Mouse (Mus musculus) hindbrain, embryonic 10.5 days (tissue): Measurements from ENCODE around the gene Slc22a8. TPM values are rescaled to one million over a fixed set of nuclear protein-coding genes. Genes with fewer than 3 reads are reported as not detected.

Source experiments
- DNase-seq: peaks from one replicate; pipeline ENCODE4 v3.0.0-alpha.2; 2017; ENCODE audit warnings: low spot score
- H3K27ac ChIP-seq: fragments of 300-500 bp; sonication (generic); 2 replicates; pipeline ENCODE4 v1.5.1; 2016; ENCODE audit warnings: mild to moderate bottlenecking, moderate library complexity
- H3K27me3 ChIP-seq: fragments of 300-500 bp; sonication (generic); 2 replicates; pipeline ENCODE4 v1.6.1; 2016; ENCODE audit warnings: mild to moderate bottlenecking; ENCODE audit not compliant: poor library complexity, insufficient read depth, severe bottlenecking
- H3K36me3 ChIP-seq: fragments of 300-500 bp; sonication (generic); 2 replicates; pipeline ENCODE4 v1.6.1; 2016; ENCODE audit warnings: mild to moderate bottlenecking, moderate library complexity
- H3K4me1 ChIP-seq: fragments of 300-500 bp; sonication (generic); replicated peaks from 2 replicates; pipeline ENCODE4 v1.6.1; 2016; ENCODE audit warnings: mild to moderate bottlenecking
- H3K4me3 ChIP-seq: fragments of 300-500 bp; sonication (generic); 2 replicates; pipeline ENCODE4 v1.5.1; 2016; ENCODE audit warnings: mild to moderate bottlenecking, moderate library complexity
- H3K9me3 ChIP-seq: fragments of 300-500 bp; sonication (generic); 2 replicates; pipeline ENCODE4 v1.6.1; 2016; ENCODE audit warnings: mild to moderate bottlenecking, moderate library complexity
- WGBS: fragments of 180-500 bp; shearing (Covaris S2); methylation state at CpG from one replicate; pipeline ENCODE4 v1.1.7; 2016; 5-methylcytosine and 5-hydroxymethylcytosine counted together
- polyA plus RNA-seq: library from polyadenylated mRNA; unstranded; fragments of >200 nt; fragmentation: Nextera tagmentation; extraction: Ambion mirVana; gene quantifications from 2 replicates; pipeline ENCODE4 v1.2.1, GENCODE M21; 2016

The Slc22a8 gene
- polyA plus RNA-seq, 1 experiment from 2014 or later: 0.21 TPM

DNA sequence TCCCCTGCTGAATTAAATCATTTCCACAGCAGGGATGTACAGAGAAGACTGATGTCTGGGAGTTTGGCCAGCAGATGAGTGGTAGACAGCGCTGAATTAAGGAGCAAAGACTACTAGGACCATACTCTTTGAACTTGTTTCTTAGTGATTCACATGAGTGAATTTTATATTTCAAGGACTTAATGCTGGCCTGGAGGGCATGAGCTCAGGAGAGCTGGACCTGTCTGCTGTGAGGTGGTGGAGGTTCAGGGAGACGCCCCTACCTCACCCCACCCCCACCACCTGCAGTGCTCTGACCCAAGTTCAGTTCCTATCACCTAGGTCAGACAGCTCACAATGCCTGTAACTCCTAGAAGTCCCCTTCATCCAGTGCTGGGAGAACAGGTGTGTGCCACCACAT lies 55.3 kb downstream of the Slc22a8 start:
- no peak for DNase-seq
- Histone ChIP-seq H3K36me3 (no peaks in the 10 kb centered on the region), H3K4me3 (no peak overlapping the region), H3K9me3 (no peaks in the 10 kb centered on the region), H3K27ac (no peak overlapping the region), H3K27me3 (no peaks in the 10 kb centered on the region), H3K4me1 (0 out of 2 replicates have a peak, but pooled peaks cover 7% of the 10 kb centered on the region)
- 78% methylated on average over 2 of the region's 2 CpGs for WGBS

GRCm38 (mm10) chr19:8655833-8656232 lies 64.8 kb downstream of the Slc22a8 start:
- H3K9me3 ChIP-seq: no peaks in the 10 kb centered on the region
- no peak overlapping the region for H3K4me3 ChIP-seq
- DNase-seq: no peak
- no peaks in the 10 kb centered on the region for H3K36me3 ChIP-seq
- no peak overlapping the region for H3K27ac ChIP-seq
- peaks cover 4% of the 10 kb centered on the region; the same call in 1 of the 2 replicates for H3K4me1 ChIP-seq
- peaks cover 4% of the 10 kb centered on the region for H3K27me3 ChIP-seq

GRCm38 (mm10) chr19:8656341-8656740 lies 65.3 kb downstream of the Slc22a8 start:
- Histone ChIP-seq H3K36me3 (no peaks in the 10 kb centered on the region), H3K4me3 (no peak overlapping the region), H3K9me3 (no peaks in the 10 kb centered on the region), H3K4me1 (peaks cover 4% of the 10 kb centered on the region; the same call in 1 of the 2 replicates), H3K27me3 (peaks cover 9% of the 10 kb centered on the region), H3K27ac (no peak overlapping the region)
- no peak for DNase-seq
- WGBS: 68% methylated on average over 4 of the region's 4 CpGs

Other genes starting within 250 kb of the Slc22a8 start
- not detected in 2 replicates for gene Slc22a30, start 186.1 kb upstream of the Slc22a8 start, polyA plus RNA-seq
- 0.14 and 0.16 TPM in 2 replicates for gene Slc22a6, start 26.8 kb downstream of the Slc22a8 start, polyA plus RNA-seq
- gene Chrm1, start 72.5 kb downstream of the Slc22a8 start, polyA plus RNA-seq: 0.05 TPM in 2 replicates
- gene Slc3a2, start 132.1 kb downstream of the Slc22a8 start, polyA plus RNA-seq: 128 and 146 TPM in 2 replicates
- gene Wdr74, start 144.6 kb downstream of the Slc22a8 start, polyA plus RNA-seq: 112 and 115 TPM in 2 replicates
- gene 1700092M07Rik, start 149.5 kb downstream of the Slc22a8 start, polyA plus RNA-seq: 2.8 and 2.9 TPM in 2 replicates
- gene Stx5a, start 150.2 kb downstream of the Slc22a8 start, polyA plus RNA-seq: 95.6 and 106 TPM in 2 replicates
- 233 and 249 TPM in 2 replicates for gene Nxf1, start 165.8 kb downstream of the Slc22a8 start, polyA plus RNA-seq
- 185 and 220 TPM in 2 replicates for gene Tmem223, start 179.7 kb downstream of the Slc22a8 start, polyA plus RNA-seq
- gene Tmem179b, start 183.2 kb downstream of the Slc22a8 start, polyA plus RNA-seq: 51.7 and 54.4 TPM in 2 replicates
- gene Taf6l, start 195.2 kb downstream of the Slc22a8 start, polyA plus RNA-seq: 43.8 and 44.2 TPM in 2 replicates
- 189 and 194 TPM in 2 replicates for gene Polr2g, start 207.3 kb downstream of the Slc22a8 start, polyA plus RNA-seq
- gene Zbtb3, start 211.3 kb downstream of the Slc22a8 start, polyA plus RNA-seq: 7.2 and 8.3 TPM in 2 replicates
- gene Ttc9c, start 228.1 kb downstream of the Slc22a8 start, polyA plus RNA-seq: 52.0 and 67.5 TPM in 2 replicates
- gene Hnrnpul2, start 228.8 kb downstream of the Slc22a8 start, polyA plus RNA-seq: 4.1 and 4.5 TPM in 2 replicates
- 0.31 TPM in 1 of 2 replicates, not detected in the other for gene AC129217.1, start 238.5 kb downstream of the Slc22a8 start, polyA plus RNA-seq
- gene Bscl2, start 246.2 kb downstream of the Slc22a8 start, polyA plus RNA-seq: 55.8 and 64.3 TPM in 2 replicates
- gene Gng3, start 247.9 kb downstream of the Slc22a8 start, polyA plus RNA-seq: 66.7 and 140 TPM in 2 replicates